Mouse (Mus musculus) liver, embryonic 12.5 days (tissue): ENCODE measurements around the gene Oprl1. TPM values are rescaled to one million over a fixed set of nuclear protein-coding genes. Genes with fewer than 3 reads are reported as not detected.

Experiments used
- ATAC-seq: fragments of 200-750 bp; cut with Nextera tagmentation; 2 replicates; pipeline ENCODE4 v1.8.0; 2017; ENCODE audit warnings: moderate number of reproducible peaks, mild to moderate bottlenecking, moderate library complexity
- H3K27ac ChIP-seq: fragments of 300-500 bp; sonication (generic); 2 replicates; pipeline ENCODE4 v1.5.1; 2016; ENCODE audit warnings: mild to moderate bottlenecking
- H3K27me3 ChIP-seq: fragments of 300-500 bp; sonication (generic); replicated peaks from 2 replicates; pipeline ENCODE4 v1.6.1; 2016; ENCODE audit warnings: mild to moderate bottlenecking, moderate library complexity
- H3K36me3 ChIP-seq: fragments of 300-500 bp; sonication (generic); 2 replicates; pipeline ENCODE4 v1.6.1; 2016; ENCODE audit warnings: mild to moderate bottlenecking, moderate library complexity
- H3K4me1 ChIP-seq: fragments of 300-500 bp; sonication (generic); 2 replicates; pipeline ENCODE4 v1.6.1; 2016
- H3K4me2 ChIP-seq: fragments of 300-500 bp; sonication (generic); 2 replicates; pipeline ENCODE4 v1.6.1; 2016; ENCODE audit warnings: mild to moderate bottlenecking, moderate library complexity
- H3K4me3 ChIP-seq: fragments of 300-500 bp; sonication (generic); 2 replicates; pipeline ENCODE4 v1.5.1; 2016; ENCODE audit warnings: mild to moderate bottlenecking, moderate library complexity
- H3K9ac ChIP-seq: fragments of 300-500 bp; sonication (generic); 2 replicates; pipeline ENCODE4 v1.6.1; 2016; ENCODE audit warnings: mild to moderate bottlenecking, moderate library complexity
- H3K9me3 ChIP-seq: fragments of 300-500 bp; sonication (generic); replicated peaks from 2 replicates; pipeline ENCODE4 v1.6.1; 2016; ENCODE audit warnings: mild to moderate bottlenecking, moderate library complexity
- WGBS: fragments of 180-500 bp; shearing (Covaris S2); methylation state at CpG from one replicate; pipeline ENCODE4 v1.1.7; 2016; ENCODE audit not compliant: insufficient replicate concordance; 5-methylcytosine and 5-hydroxymethylcytosine counted together
- polyA plus RNA-seq: library from polyadenylated mRNA; unstranded; fragments of >200 nt; fragmentation: Nextera tagmentation; extraction: Ambion mirVana; gene quantifications from 2 replicates; pipeline ENCODE4 v1.2.1, GENCODE M21; 2016

Oprl1 gene
- polyA plus RNA-seq, 1 experiment from 2014 or later, result 0.94 TPM

- Histone ChIP-seq H3K4me3 (no peak overlapping the region), H3K27ac (no peak overlapping the region), H3K4me1 (no peaks in the 10 kb centered on the region), H3K9ac (no peak overlapping the region), H3K4me2 (no peak overlapping the region), H3K9me3 (no peaks in the 10 kb centered on the region), H3K36me3 (no peaks in the 10 kb centered on the region), H3K27me3 (no peaks in the 10 kb centered on the region)
- WGBS, result 38% methylated on average over 9 of the region's 9 CpGs
- no peak for ATAC-seq
Measured at GRCm38 (mm10) chr2:181727659-181728262, 12.9 kb downstream of the Oprl1 start.

- no peak for ATAC-seq
- Histone ChIP-seq H3K36me3 (no peaks in the 10 kb centered on the region), H3K9ac (no peak overlapping the region), H3K4me2 (no peak overlapping the region), H3K9me3 (no peaks in the 10 kb centered on the region), H3K27ac (no peak overlapping the region), H3K4me3 (no peak overlapping the region), H3K4me1 (no peaks in the 10 kb centered on the region), H3K27me3 (no peaks in the 10 kb centered on the region)
- WGBS, result 40% methylated on average over 3 of the region's 3 CpGs
Measured at GRCm38 (mm10) chr2:181730051-181730450, 15.2 kb downstream of the Oprl1 start.

- 59% methylated on average over 1 of the region's 1 CpGs for WGBS
- Histone ChIP-seq H3K4me2 (no peak overlapping the region), H3K9me3 (no peaks in the 10 kb centered on the region), H3K4me3 (no peak overlapping the region), H3K9ac (no peak overlapping the region), H3K4me1 (no peaks in the 10 kb centered on the region), H3K27me3 (peaks cover 3% of the 10 kb centered on the region; the same call in 1 of the 2 replicates), H3K36me3 (no peaks in the 10 kb centered on the region), H3K27ac (no peak overlapping the region)
- no peak for ATAC-seq
Measured at GRCm38 (mm10) chr2:181752626-181753025, 37.8 kb downstream of the Oprl1 start.

GRCm38 (mm10) chr2:181758147-181758725 lies 43.4 kb downstream of the Oprl1 start:
- no peaks in the 10 kb centered on the region for H3K4me1 ChIP-seq
- ATAC-seq, result no peak
- no peak overlapping the region for H3K9ac ChIP-seq
- H3K36me3 ChIP-seq, result no peaks in the 10 kb centered on the region
- H3K27ac ChIP-seq, result no peak overlapping the region
- H3K4me3 ChIP-seq, result no peak overlapping the region
- WGBS, result 41% methylated on average over 2 of the region's 2 CpGs
- H3K9me3 ChIP-seq, result no peaks in the 10 kb centered on the region
- H3K27me3 ChIP-seq, result peaks cover 8% of the 10 kb centered on the region
- H3K4me2 ChIP-seq, result no peak overlapping the region

GRCm38 (mm10) chr2:181759041-181759440 lies 44.2 kb downstream of the Oprl1 start:
- no peak for ATAC-seq
- H3K36me3 ChIP-seq, result no peaks in the 10 kb centered on the region
- no peak overlapping the region for H3K27ac ChIP-seq
- H3K4me2 ChIP-seq, result no peak overlapping the region
- H3K9me3 ChIP-seq, result no peaks in the 10 kb centered on the region
- no peak overlapping the region for H3K4me3 ChIP-seq
- H3K4me1 ChIP-seq, result no peaks in the 10 kb centered on the region
- no peak overlapping the region for H3K9ac ChIP-seq
- H3K27me3 ChIP-seq, result peaks cover 14% of the 10 kb centered on the region
- WGBS, result 26% methylated on average over 4 of the region's 4 CpGs

GRCm38 (mm10) chr2:181763006-181763830 lies 48.4 kb downstream of the Oprl1 start, which contains the start of gene Myt1:
Gene Myt1, plus strand, starts transcription at chr2:181763332.
- Histone ChIP-seq H3K27ac (no peak within 1 kb of the TSS), H3K4me2 (no peak within 1 kb of the TSS), H3K36me3 (no peaks in the 10 kb centered on the region), H3K9ac (no peak within 1 kb of the TSS), H3K27me3 (peaks cover 19% of the 10 kb centered on the region), H3K9me3 (no peaks in the 10 kb centered on the region), H3K4me3 (no peak within 1 kb of the TSS), H3K4me1 (no peaks in the 10 kb centered on the region)
- ATAC-seq, result no peak
- 43% methylated on average over 8 of the region's 8 CpGs for WGBS

GRCm38 (mm10) chr2:181763886-181764527 lies 49.2 kb downstream of the Oprl1 start:
- Histone ChIP-seq H3K4me2 (no peak overlapping the region), H3K4me3 (no peak overlapping the region), H3K27ac (no peak overlapping the region), H3K4me1 (no peaks in the 10 kb centered on the region), H3K9ac (no peak overlapping the region), H3K36me3 (no peaks in the 10 kb centered on the region), H3K27me3 (peaks cover 19% of the 10 kb centered on the region), H3K9me3 (no peaks in the 10 kb centered on the region)
- WGBS, result 38% methylated on average over 14 of the region's 14 CpGs
- no peak for ATAC-seq

GRCm38 (mm10) chr2:181764600-181764999 lies 49.8 kb downstream of the Oprl1 start:
- Histone ChIP-seq H3K27me3 (peaks cover 19% of the 10 kb centered on the region), H3K4me1 (no peaks in the 10 kb centered on the region), H3K9ac (no peak overlapping the region), H3K36me3 (no peaks in the 10 kb centered on the region), H3K4me3 (no peak overlapping the region), H3K27ac (no peak overlapping the region), H3K9me3 (no peaks in the 10 kb centered on the region), H3K4me2 (no peak overlapping the region)
- ATAC-seq, result no peak
- WGBS, result 3% methylated on average over 10 of the region's 10 CpGs

GRCm38 (mm10) chr2:181765251-181765650 lies 50.4 kb downstream of the Oprl1 start:
- no peak overlapping the region for H3K9ac ChIP-seq
- H3K9me3 ChIP-seq, result no peaks in the 10 kb centered on the region
- 62% methylated on average over 4 of the region's 4 CpGs for WGBS
- no peak overlapping the region for H3K4me3 ChIP-seq
- peaks cover 19% of the 10 kb centered on the region for H3K27me3 ChIP-seq
- no peaks in the 10 kb centered on the region for H3K4me1 ChIP-seq
- no peak for ATAC-seq
- no peaks in the 10 kb centered on the region for H3K36me3 ChIP-seq
- no peak overlapping the region for H3K4me2 ChIP-seq
- H3K27ac ChIP-seq, result no peak overlapping the region

- Histone ChIP-seq H3K27me3 (peaks cover 19% of the 10 kb centered on the region), H3K4me3 (no peak overlapping the region), H3K27ac (no peak overlapping the region), H3K9me3 (no peaks in the 10 kb centered on the region), H3K36me3 (no peaks in the 10 kb centered on the region), H3K4me1 (no peaks in the 10 kb centered on the region), H3K9ac (no peak overlapping the region), H3K4me2 (no peak overlapping the region)
- ATAC-seq, result no peak
- 60% methylated on average over 14 of the region's 14 CpGs for WGBS
Measured at GRCm38 (mm10) chr2:181766672-181767557, 52.1 kb downstream of the Oprl1 start.

- Histone ChIP-seq H3K4me2 (no peak overlapping the region), H3K36me3 (no peaks in the 10 kb centered on the region), H3K9me3 (no peaks in the 10 kb centered on the region), H3K27ac (no peak overlapping the region), H3K27me3 (peaks cover 12% of the 10 kb centered on the region), H3K4me1 (no peaks in the 10 kb centered on the region), H3K4me3 (no peak overlapping the region), H3K9ac (no peak overlapping the region)
- no peak for ATAC-seq
Measured at GRCm38 (mm10) chr2:181768451-181768850, 53.6 kb downstream of the Oprl1 start.
